Mouse (Mus musculus) cerebellum, adult 2 months (tissue): Measurements from ENCODE around the gene Slc2a9.

Source experiments
- CTCF ChIP-seq: fragments of 200-500 bp; IDR thresholded peaks from 2 replicates; pipeline ENCODE4 v1.5.1; 2011; ENCODE audit warnings: low read depth, mild to moderate bottlenecking, control low read depth, low read length, moderate library complexity, borderline replicate concordance; ENCODE audit not compliant: insufficient read depth
- POLR2A ChIP-seq: fragments of 200-500 bp; IDR thresholded peaks from 2 replicates; pipeline ENCODE4 v1.6.1; 2011; ENCODE audit warnings: low read length, control low read depth, borderline replicate concordance; ENCODE audit not compliant: insufficient read depth

GRCm38 (mm10) chr5:38434875-38435274 lies 68.1 kb downstream of the Slc2a9 start:
- TF ChIP-seq POLR2A (no peak), CTCF (no peak)
